Mouse (Mus musculus) liver, embryonic 11.5 days (tissue): Measurements from ENCODE around the gene Nrxn1. TPM values are rescaled to one million over a fixed set of nuclear protein-coding genes. Genes with fewer than 3 reads are reported as not detected.

ENCODE experiments used
- ATAC-seq: fragments of 200-750 bp; cut with Nextera tagmentation; replicated peaks from 2 replicates; pipeline ENCODE4 v1.8.0; 2017; ENCODE audit warnings: moderate number of reproducible peaks, mild to moderate bottlenecking, moderate TSS enrichment, moderate library complexity; ENCODE audit not compliant: low FRiP score
- DNase-seq: peaks from one replicate; pipeline ENCODE4 v3.0.0-alpha.2; 2017; ENCODE audit warnings: low spot score
- H3K27ac ChIP-seq: fragments of 300-500 bp; sonication (generic); 2 replicates; pipeline ENCODE4 v1.5.1; 2014; ENCODE audit warnings: mild to moderate bottlenecking, low read depth, low read length, control low read depth
- H3K27me3 ChIP-seq: fragments of 300-500 bp; sonication (generic); replicated peaks from 2 replicates; pipeline ENCODE4 v1.6.1; 2014; ENCODE audit warnings: low read length, mixed read lengths; ENCODE audit not compliant: control insufficient read depth, insufficient read depth
- H3K36me3 ChIP-seq: fragments of 300-500 bp; sonication (generic); 2 replicates; pipeline ENCODE4 v1.6.1; 2014; ENCODE audit warnings: mild to moderate bottlenecking, low read length, moderate library complexity, mixed read lengths; ENCODE audit not compliant: control insufficient read depth, insufficient read depth
- H3K4me1 ChIP-seq: fragments of 300-500 bp; sonication (generic); replicated peaks from 2 replicates; pipeline ENCODE4 v1.6.1; 2014; ENCODE audit warnings: low read length, mixed read lengths; ENCODE audit not compliant: control insufficient read depth, insufficient read depth
- H3K4me2 ChIP-seq: fragments of 300-500 bp; sonication (generic); 2 replicates; pipeline ENCODE4 v1.6.1; 2014; ENCODE audit warnings: mild to moderate bottlenecking, control low read depth, moderate library complexity
- H3K4me3 ChIP-seq: fragments of 300-500 bp; sonication (generic); 2 replicates; pipeline ENCODE4 v1.5.1; 2014; ENCODE audit warnings: low read depth, low read length, control low read depth
- H3K9ac ChIP-seq: fragments of 300-500 bp; sonication (generic); 2 replicates; pipeline ENCODE4 v1.6.1; 2014; ENCODE audit warnings: low read depth, low read length, control low read depth
- H3K9me3 ChIP-seq: fragments of 300-500 bp; sonication (generic); 2 replicates; pipeline ENCODE4 v1.6.1; 2016; ENCODE audit warnings: low read length, inconsistent platforms, mixed read lengths; ENCODE audit not compliant: control insufficient read depth
- WGBS: fragments of 180-500 bp; shearing (Covaris S2); extraction: QIAGEN DNeasy Blood & Tissue Kit; methylation state at CpG from one replicate; pipeline ENCODE4 v1.1.7; 2014; 5-methylcytosine and 5-hydroxymethylcytosine counted together
- polyA plus RNA-seq: library from polyadenylated mRNA; unstranded; fragments of >200 nt; fragmentation: Nextera tagmentation; extraction: Ambion mirVana; gene quantifications from 2 replicates; pipeline ENCODE4 v1.2.1, GENCODE M21; 2014

Nrxn1 gene
- polyA plus RNA-seq, 1 experiment from 2014 or later: 0.70 TPM

GRCm38 (mm10) chr17:90695086-90695584 is 397.7 kb downstream of the Nrxn1 start:
- ATAC-seq: no peak
- Histone ChIP-seq H3K4me3 (no peak overlapping the region), H3K27me3 (no peaks in the 10 kb centered on the region), H3K9ac (no peak overlapping the region), H3K36me3 (no peaks in the 10 kb centered on the region), H3K4me1 (no peaks in the 10 kb centered on the region), H3K4me2 (no peak overlapping the region), H3K27ac (no peak overlapping the region), H3K9me3 (no peaks in the 10 kb centered on the region)
- DNase-seq: no peak
- 74% methylated on average over 5 of the region's 5 CpGs for WGBS

DNA sequence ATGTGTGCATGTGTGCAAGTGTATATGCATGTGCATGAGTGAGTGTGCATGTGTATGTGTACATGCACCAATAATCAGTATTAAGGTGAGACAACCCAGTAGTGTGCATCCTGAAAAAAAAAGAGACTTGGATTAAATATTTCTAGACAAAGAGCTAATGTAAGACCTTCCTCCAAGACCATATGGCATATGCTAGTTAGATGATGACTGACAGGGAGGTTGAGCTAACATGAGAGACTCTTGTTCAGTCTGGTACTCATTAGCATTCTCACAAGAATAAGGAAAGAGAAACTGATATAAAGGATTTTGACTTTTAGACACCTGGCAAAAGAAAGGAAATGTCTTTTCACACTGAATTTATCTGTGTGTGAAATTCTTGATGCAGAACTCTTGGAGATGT is 408.7 kb downstream of the Nrxn1 start:
- Histone ChIP-seq H3K4me1 (no peaks in the 10 kb centered on the region), H3K9me3 (no peaks in the 10 kb centered on the region), H3K36me3 (no peaks in the 10 kb centered on the region), H3K4me3 (no peak overlapping the region), H3K9ac (no peak overlapping the region), H3K27me3 (no peaks in the 10 kb centered on the region), H3K27ac (no peak overlapping the region), H3K4me2 (no peak overlapping the region)
- DNase-seq (no peak), ATAC-seq (no peak)

- Histone ChIP-seq H3K36me3 (no peaks in the 10 kb centered on the region), H3K27ac (no peak overlapping the region), H3K4me1 (no peaks in the 10 kb centered on the region), H3K9ac (no peak overlapping the region), H3K9me3 (no peaks in the 10 kb centered on the region), H3K4me3 (no peak overlapping the region), H3K27me3 (no peaks in the 10 kb centered on the region), H3K4me2 (no peak overlapping the region)
- ATAC-seq: no peak
- 74% methylated on average over 1 of the region's 1 CpGs for WGBS
- no peak for DNase-seq
Measured at GRCm38 (mm10) chr17:90681019-90681418, 411.9 kb downstream of the Nrxn1 start.

- 65% methylated on average over 2 of the region's 2 CpGs for WGBS
- no peaks in the 10 kb centered on the region for H3K9me3 ChIP-seq
- DNase-seq (no peak), ATAC-seq (no peak)
- H3K4me1 ChIP-seq: no peaks in the 10 kb centered on the region
- H3K4me2 ChIP-seq: no peak overlapping the region
- H3K27ac ChIP-seq: no peak overlapping the region
- H3K9ac ChIP-seq: no peak overlapping the region
- H3K4me3 ChIP-seq: no peak overlapping the region
- H3K36me3 ChIP-seq: no peaks in the 10 kb centered on the region
- H3K27me3 ChIP-seq: no peaks in the 10 kb centered on the region
Measured at GRCm38 (mm10) chr17:90676676-90677075, 416.2 kb downstream of the Nrxn1 start.

DNA sequence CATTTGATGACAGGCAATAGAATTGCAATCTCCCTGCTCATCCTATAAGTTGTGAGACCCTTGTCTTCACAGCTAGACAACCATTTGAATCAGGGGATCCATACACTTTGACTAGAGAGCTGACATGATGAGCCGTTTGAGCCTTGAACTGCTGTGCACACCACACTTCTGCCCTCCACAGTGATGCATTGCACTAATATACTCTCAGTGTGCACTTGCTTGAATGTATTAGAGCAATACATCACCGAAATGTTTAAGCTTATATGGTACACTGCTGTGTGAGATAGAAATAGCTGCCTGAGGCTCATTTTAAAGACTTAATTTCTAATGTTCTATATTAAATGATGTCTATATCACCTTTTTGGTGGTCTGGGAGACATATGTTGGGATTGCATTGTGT is 430.6 kb downstream of the Nrxn1 start:
- 79% methylated on average over 2 of the region's 2 CpGs for WGBS
- H3K9me3 ChIP-seq: no peaks in the 10 kb centered on the region
- no peak overlapping the region for H3K4me3 ChIP-seq
- H3K27ac ChIP-seq: no peak overlapping the region
- H3K4me1 ChIP-seq: no peaks in the 10 kb centered on the region
- no peaks in the 10 kb centered on the region for H3K27me3 ChIP-seq
- no peak overlapping the region for H3K9ac ChIP-seq
- ATAC-seq (no peak), DNase-seq (no peak)
- H3K4me2 ChIP-seq: no peak overlapping the region
- no peaks in the 10 kb centered on the region for H3K36me3 ChIP-seq

DNA sequence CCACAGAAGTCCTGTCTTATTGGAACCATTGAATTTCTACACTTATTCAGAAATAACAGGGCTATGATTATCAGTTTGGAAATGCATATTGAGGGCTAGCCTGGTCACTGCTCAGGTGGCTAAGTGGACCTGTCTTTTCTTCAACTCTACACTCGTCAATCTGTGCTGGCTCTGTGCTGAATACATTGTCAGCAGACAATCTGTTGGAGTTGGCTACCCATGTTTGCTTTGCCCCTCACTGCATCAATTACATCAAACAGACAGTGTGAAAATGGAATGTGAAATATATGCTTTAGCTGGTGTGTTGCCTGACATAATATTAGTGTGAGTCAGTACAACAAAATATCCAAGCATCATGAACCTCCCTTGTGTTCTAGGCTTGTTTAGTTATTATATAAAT is 438.4 kb downstream of the Nrxn1 start:
- Histone ChIP-seq H3K4me3 (no peak overlapping the region), H3K4me2 (no peak overlapping the region), H3K9ac (no peak overlapping the region), H3K27me3 (no peaks in the 10 kb centered on the region), H3K9me3 (no peaks in the 10 kb centered on the region), H3K27ac (no peak overlapping the region), H3K4me1 (no peaks in the 10 kb centered on the region), H3K36me3 (no peaks in the 10 kb centered on the region)
- WGBS: 50% methylated on average over 1 of the region's 1 CpGs
- no peak for ATAC-seq
- no peak for DNase-seq

- Histone ChIP-seq H3K4me3 (no peak overlapping the region), H3K4me2 (no peak overlapping the region), H3K4me1 (no peaks in the 10 kb centered on the region), H3K27ac (no peak overlapping the region), H3K27me3 (no peaks in the 10 kb centered on the region), H3K9me3 (no peaks in the 10 kb centered on the region), H3K36me3 (no peaks in the 10 kb centered on the region), H3K9ac (no peak overlapping the region)
- DNase-seq (no peak), ATAC-seq (no peak)
- WGBS: 75% methylated on average over 2 of the region's 2 CpGs
Measured at GRCm38 (mm10) chr17:90653347-90653746, 439.5 kb downstream of the Nrxn1 start.

DNA sequence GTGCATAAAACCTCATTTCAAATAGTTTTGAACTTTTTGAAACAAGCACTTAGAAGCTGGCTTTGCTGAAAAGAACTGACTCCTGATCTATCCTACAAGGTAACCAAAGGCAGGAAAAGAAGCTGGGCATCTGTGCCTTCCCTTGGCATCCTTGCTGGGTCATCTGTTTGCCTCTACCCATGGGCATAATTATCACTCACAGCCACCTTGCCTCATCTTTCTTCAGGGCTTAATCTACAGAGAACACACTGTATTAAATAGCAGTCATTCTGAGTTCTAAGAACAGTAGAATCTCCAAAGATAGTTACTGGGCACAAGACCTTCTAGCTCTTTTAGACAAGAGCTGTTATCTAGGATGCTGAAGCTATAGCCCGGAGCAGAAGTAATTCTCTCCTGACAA is 442.6 kb downstream of the Nrxn1 start:
- Histone ChIP-seq H3K27ac (no peak overlapping the region), H3K9ac (no peak overlapping the region), H3K4me3 (no peak overlapping the region), H3K27me3 (no peaks in the 10 kb centered on the region), H3K4me1 (no peaks in the 10 kb centered on the region), H3K4me2 (no peak overlapping the region), H3K36me3 (no peaks in the 10 kb centered on the region), H3K9me3 (no peaks in the 10 kb centered on the region)
- DNase-seq (no peak), ATAC-seq (no peak)
- WGBS: 42% methylated on average over 1 of the region's 1 CpGs

DNA sequence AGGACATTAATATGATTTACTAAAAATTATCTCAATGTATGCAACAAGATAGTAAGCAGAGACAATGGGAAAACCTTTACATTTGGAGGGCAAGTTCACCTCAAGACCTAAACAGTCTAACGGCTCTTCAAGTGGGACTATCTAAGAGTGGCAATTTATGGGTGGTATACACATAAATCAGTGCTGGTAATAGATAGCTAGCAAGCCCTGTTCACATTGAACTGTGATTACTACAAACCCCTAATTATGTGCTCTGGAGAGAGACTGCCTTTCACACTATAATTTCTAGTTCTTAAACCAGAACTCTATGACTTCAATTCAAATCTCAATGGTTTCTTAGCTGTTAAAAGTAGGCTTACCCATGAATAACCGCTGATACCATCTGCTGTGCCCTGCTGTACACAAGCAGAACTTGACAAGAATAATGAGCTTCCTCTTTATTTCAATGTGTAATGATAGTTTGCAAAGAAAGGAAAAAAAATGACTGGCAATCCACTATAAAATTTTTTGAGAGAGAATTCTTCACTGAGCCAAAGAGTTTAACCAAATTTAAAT is 453.8 kb downstream of the Nrxn1 start:
- Histone ChIP-seq H3K9ac (no peak overlapping the region), H3K9me3 (no peaks in the 10 kb centered on the region), H3K4me3 (no peak overlapping the region), H3K4me1 (no peaks in the 10 kb centered on the region), H3K36me3 (no peaks in the 10 kb centered on the region), H3K27me3 (no peaks in the 10 kb centered on the region), H3K4me2 (no peak overlapping the region), H3K27ac (no peak overlapping the region)
- DNase-seq (no peak), ATAC-seq (no peak)
- 66% methylated on average over 2 of the region's 2 CpGs for WGBS
